Mouse (Mus musculus): ENCODE results near the gene Tm9sf1.

The Tm9sf1 gene

GRCm38 (mm10) chr14:55590748-55591330 lies 52.8 kb downstream of the Tm9sf1 start, which contains the start of gene Psme2:
Psme2 (minus strand) TSS chr14:55591113.
- DNase-seq (ENCODE audit: low read depth, low spot score): peak; percentile 98

- DNase-seq (ENCODE audit: low read depth, low spot score): no peak
These were observed 53.7 kb downstream of the Tm9sf1 start for GRCm38 (mm10) chr14:55589771-55590448.

GRCm38 (mm10) chr14:55589271-55589670 lies 54.3 kb downstream of the Tm9sf1 start:
- no peak for DNase-seq (ENCODE audit: low read depth, low spot score)

DNA sequence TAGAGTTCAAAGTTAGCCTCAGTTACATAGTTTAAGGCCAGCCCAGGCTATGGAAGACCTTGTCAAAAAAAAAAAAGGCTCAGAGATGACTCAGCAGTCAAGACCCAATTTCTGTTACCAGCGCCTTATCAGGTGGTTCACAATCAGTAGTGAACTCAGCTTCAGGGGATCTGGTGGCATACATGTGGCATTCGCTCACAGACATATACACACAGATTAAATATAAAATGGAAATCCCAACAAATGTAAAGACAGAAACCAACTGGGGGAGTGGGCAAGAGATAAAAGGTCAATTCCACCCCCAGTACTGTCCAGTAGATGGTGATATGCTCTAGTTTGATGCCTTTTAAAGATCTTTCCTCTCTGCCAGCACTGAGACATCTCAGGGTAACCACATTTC lies 57.5 kb downstream of the Tm9sf1 start:
- DNase-seq (ENCODE audit: low read depth, low spot score): no peak
